Mouse (Mus musculus) megakaryocyte, embryonic 14.5 days (primary cell): Measurements from ENCODE around the gene Tmem88b.

Experiments used
- FLI1 ChIP-seq: IDR thresholded peaks from 2 replicates; pipeline ENCODE4 v1.6.1; 2012; ENCODE audit warnings: low read length, inconsistent platforms, mixed read lengths
- GATA1 ChIP-seq: IDR thresholded peaks from 3 replicates; pipeline ENCODE4 v1.6.1; 2012; ENCODE audit warnings: mixed read lengths, low read length, inconsistent platforms, borderline replicate concordance

GRCm38 (mm10) chr4:155812665-155813181, 27.0 kb upstream of the Tmem88b start:
- TF ChIP-seq GATA1, result no peak
- no peak for TF ChIP-seq FLI1
